Mouse (Mus musculus): Measurements from ENCODE around the gene Ccdc90b.

Gene Ccdc90b
- long read RNA-seq, experiment 1, transcript Ccdc90b-201 (9 exons, 1,596 nt): major isoform, 35 of 43 reads
- long read RNA-seq, experiment 1, partial matches to known transcripts: 4 of 43 reads
- long read RNA-seq, experiment 1, other reads (novel, unspliced or antisense): 1 of 43 reads
- long read RNA-seq, experiment 2, transcript Ccdc90b-201 (9 exons, 1,596 nt): major isoform, 36 of 54 reads
- long read RNA-seq, experiment 2, partial matches to known transcripts: 11 of 54 reads
- long read RNA-seq, experiment 2, other reads (novel, unspliced or antisense): 5 of 54 reads

- intact Hi-C loops (cut with DNase I): loop anchor here (10.0 kb wide), 1 partner anchor 104 kb away; the partner anchor contains the start of gene Pcf11
Observed at GRCm38 (mm10) chr7:92560986-92561876, at the start of gene Ccdc90b. Gene Ccdc90b, plus strand, starts transcription at chr7:92561149.

- intact Hi-C loops (cut with DNase I): loop anchor here (10.0 kb wide), 1 partner anchor 196 kb away; no protein-coding TSS in a partner anchor
Observed at GRCm38 (mm10) chr7:92520397-92520796, 40.6 kb upstream of the Ccdc90b start.

GRCm38 (mm10) chr7:92520820-92521219 is 40.1 kb upstream of the Ccdc90b start:
- intact Hi-C loops (cut with DNase I): loop anchor here (10.0 kb wide), 1 partner anchor 196 kb away; no protein-coding TSS in a partner anchor

- intact Hi-C loops (cut with DNase I): loop anchor here (10.0 kb wide), 1 partner anchor 204 kb away; no protein-coding TSS in a partner anchor
Observed at GRCm38 (mm10) chr7:92529245-92529644, 31.7 kb upstream of the Ccdc90b start.

GRCm38 (mm10) chr7:92532351-92533036 is 28.5 kb upstream of the Ccdc90b start:
- intact Hi-C loops (cut with DNase I): no loop called here

- intact Hi-C loops (cut with DNase I): no loop called here
Observed at GRCm38 (mm10) chr7:92546763-92547162, 14.2 kb upstream of the Ccdc90b start.

GRCm38 (mm10) chr7:92550248-92550989 is 10.5 kb upstream of the Ccdc90b start:
- intact Hi-C loops (cut with DNase I): loop anchor here (5.0 kb wide), 1 partner anchor 448 kb away; no protein-coding TSS in a partner anchor

GRCm38 (mm10) chr7:92550990-92551392 is 10.0 kb upstream of the Ccdc90b start:
- intact Hi-C loops (cut with DNase I): loop anchor here (5.0 kb wide), 1 partner anchor 449 kb away; no protein-coding TSS in a partner anchor

- intact Hi-C loops (cut with DNase I): no loop called here
Observed at GRCm38 (mm10) chr7:92558744-92559143, 2.2 kb upstream of the Ccdc90b start.

- intact Hi-C loops (cut with DNase I): loop anchor here (10.0 kb wide), 1 partner anchor 98 kb away; the partner anchor contains the start of gene Pcf11
Observed at GRCm38 (mm10) chr7:92566775-92567174, 5.8 kb downstream of the Ccdc90b start.

GRCm38 (mm10) chr7:92580491-92581207 is 19.7 kb downstream of the Ccdc90b start:
- intact Hi-C loops (cut with DNase I): no loop called here

- intact Hi-C loops (cut with DNase I): no loop called here
Observed at GRCm38 (mm10) chr7:92583567-92583966, 22.6 kb downstream of the Ccdc90b start.

- intact Hi-C loops (cut with DNase I): no loop called here
Observed at GRCm38 (mm10) chr7:92589986-92590385, 29.0 kb downstream of the Ccdc90b start.

GRCm38 (mm10) chr7:92590842-92591241 is 29.9 kb downstream of the Ccdc90b start:
- intact Hi-C loops (cut with DNase I): no loop called here

GRCm38 (mm10) chr7:92604961-92605360 is 44.0 kb downstream of the Ccdc90b start:
- intact Hi-C loops (cut with DNase I): no loop called here

GRCm38 (mm10) chr7:92610830-92611229 is 49.9 kb downstream of the Ccdc90b start:
- intact Hi-C loops (cut with DNase I): no loop called here

- intact Hi-C loops (cut with DNase I): no loop called here
Observed at GRCm38 (mm10) chr7:92624488-92624887, 63.5 kb downstream of the Ccdc90b start.

GRCm38 (mm10) chr7:92630167-92630566 is 69.2 kb downstream of the Ccdc90b start:
- intact Hi-C loops (cut with DNase I): loop anchor here (5.0 kb wide), 1 partner anchor 242 kb away; the partner anchor contains the start of genes Ddias and Prcp
